Mouse (Mus musculus) layer of hippocampus, adult 8-10 months (tissue): ENCODE data around the gene Gm3573. TPM values are rescaled to one million over a fixed set of nuclear protein-coding genes. Genes with fewer than 3 reads are reported as not detected.
"Not testable (repeated sequence)": the region's sequence is repeated elsewhere in the genome, so short reads cannot be mapped to it uniquely, and the experiment has no call there.

Experiments
- DNase-seq, 2 experiments: peaks; one replicate each; pipeline ENCODE4 v3.0.0; 2022; ENCODE audit warnings: low spot score in 2 of 2
- total RNA-seq, 4 experiments: library from RNA; stranded (reverse); gene quantifications; 2 replicates each; pipeline ENCODE4 v1.2.4; 2022

Gene Gm3573
- 1 to 10 TPM; 1.1 to 2.7 (median 2.2) TPM for total RNA-seq

DNA sequence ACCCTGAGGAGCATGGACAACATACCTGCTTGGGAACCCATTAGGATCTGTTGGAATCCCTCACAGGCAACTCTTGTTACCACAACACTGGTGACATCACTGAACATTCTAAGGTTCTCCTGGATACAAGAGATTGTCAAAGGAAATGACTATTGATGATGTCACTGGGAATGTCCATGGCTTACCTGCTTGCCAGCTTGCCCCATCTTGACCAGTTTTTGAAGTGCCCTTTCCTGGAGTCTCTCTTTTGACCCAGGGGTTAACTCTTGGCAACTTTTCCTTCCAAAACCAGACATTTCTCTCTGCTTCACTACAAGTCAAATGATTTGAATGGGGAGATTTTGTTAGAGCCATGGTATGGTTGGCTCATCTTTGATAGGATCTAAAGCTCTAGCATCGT lies at the start of gene Gm3573:
Gene Gm3573 (minus strand): TSS at position 101 of the 400 bp plus-strand sequence.
- DNase-seq: not testable (repeated sequence)

DNA sequence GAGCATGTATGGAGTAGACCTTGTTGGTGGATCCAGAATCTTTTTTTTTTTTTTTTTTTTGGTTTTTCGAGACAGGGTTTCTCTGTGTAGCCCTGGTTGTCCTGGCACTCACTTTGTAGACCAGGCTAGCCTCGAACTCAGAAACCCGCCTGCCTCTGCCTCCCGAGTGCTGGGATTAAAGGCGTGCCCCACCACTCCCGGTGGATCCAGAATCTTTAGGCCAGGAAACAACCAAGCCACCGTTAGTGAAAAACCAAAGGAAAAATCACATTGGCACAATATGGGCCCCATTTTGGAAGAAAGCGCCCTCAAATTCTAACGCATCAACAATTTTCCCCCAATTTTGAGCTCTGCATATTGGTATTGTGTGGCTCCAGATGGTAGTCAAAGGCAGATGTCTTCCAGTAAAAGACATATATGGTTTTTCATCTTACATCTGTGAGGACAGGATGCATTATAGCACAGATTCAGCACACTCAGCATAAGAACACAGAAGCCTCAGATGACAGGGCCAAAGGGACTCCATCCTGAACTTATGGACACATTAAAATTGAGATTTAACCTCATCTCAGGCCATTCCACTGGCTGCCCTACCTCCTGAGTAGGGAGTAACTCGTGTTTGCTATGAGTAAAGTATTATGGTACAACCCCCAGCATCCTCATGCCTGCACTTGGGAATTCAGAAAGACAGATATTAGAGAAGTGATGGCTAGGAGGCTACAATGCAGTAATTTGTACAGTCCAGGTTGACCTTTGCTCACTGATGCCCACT lies 26.4 kb upstream of the Gm3573 start:
- not testable (repeated sequence) for DNase-seq

DNA sequence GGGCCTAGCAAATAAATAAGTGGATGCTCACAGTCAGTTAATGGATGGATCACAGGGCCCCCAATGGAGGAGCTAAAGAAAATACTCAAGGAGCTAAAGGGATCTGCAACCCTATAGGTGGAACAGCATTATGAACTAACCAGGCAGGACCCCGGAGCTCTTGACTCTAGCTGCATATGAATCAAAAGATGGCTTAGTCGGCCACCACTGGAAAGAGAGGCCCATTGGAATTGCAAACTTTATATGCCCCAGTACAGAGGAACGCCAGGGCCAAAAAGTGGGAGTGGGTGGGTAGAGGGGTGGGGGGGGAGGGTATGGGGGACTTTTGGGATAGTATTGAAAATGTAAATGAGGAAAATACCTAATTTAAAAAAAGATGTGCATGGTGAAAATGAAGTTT lies 6.7 kb downstream of the Gm3573 start:
- peak in 1 of 2 experiments; percentile 4 for DNase-seq

DNA sequence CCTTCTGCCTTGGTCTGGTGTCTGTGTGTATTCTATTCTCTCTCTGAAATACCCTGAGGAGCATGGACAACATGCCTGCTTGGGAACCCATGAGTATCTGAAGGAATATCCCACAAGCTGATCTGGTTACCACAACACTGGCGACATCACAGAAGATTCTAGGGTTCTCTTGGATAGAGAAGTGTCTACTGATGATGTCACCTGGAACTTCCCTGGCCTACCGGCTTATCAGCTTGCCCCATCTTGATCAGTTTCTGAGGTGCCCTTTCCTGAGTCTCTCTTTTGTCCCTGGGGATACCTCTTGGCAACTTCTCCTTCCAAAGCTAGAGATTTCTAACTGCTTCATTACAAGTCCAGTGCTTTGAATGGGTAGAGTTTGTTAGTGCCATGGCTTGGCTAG lies 28.1 kb downstream of the Gm3573 start, which contains the start of gene Gm17027:
Gene Gm17027 (minus strand): TSS at position 101 of the 400 bp plus-strand sequence.
- DNase-seq: not testable (repeated sequence)

Other genes starting within 250 kb of the Gm3573 start
- not detected for gene 1700024B05Rik, start 246.8 kb downstream of the Gm3573 start, total RNA-seq
- gene Gm6401, start 222.9 kb downstream of the Gm3573 start, total RNA-seq: not detected
- gene Gm3543, start 207.5 kb downstream of the Gm3573 start, total RNA-seq: 1 to 10 TPM in 2 of 4 experiments, under 1 TPM in 2; 0.72 to 2.7 (median 1.2) TPM
- gene Gm7951, start 73.4 kb downstream of the Gm3573 start, total RNA-seq: not detected
- gene Gm17027, start 28.2 kb downstream of the Gm3573 start, total RNA-seq: not detected
- not detected for gene Gm17026, start 69.3 kb upstream of the Gm3573 start, total RNA-seq
- not detected for gene Gm9611, start 106.6 kb upstream of the Gm3573 start, total RNA-seq
- gene Gm7995, start 119.4 kb upstream of the Gm3573 start, total RNA-seq: not detected
- gene Gm8005, start 248.9 kb upstream of the Gm3573 start, total RNA-seq: not detected